Mouse (Mus musculus) intestine, embryonic 15.5 days (tissue): ENCODE measurements around the gene Ndufa7. TPM values are rescaled to one million over a fixed set of nuclear protein-coding genes. Genes with fewer than 3 reads are reported as not detected.

ENCODE experiments used
- ATAC-seq: fragments of 200-750 bp; cut with Nextera tagmentation; 2 replicates; pipeline ENCODE4 v1.8.0; 2017; ENCODE audit warnings: moderate TSS enrichment, moderate library complexity
- H3K27ac ChIP-seq: fragments of 300-500 bp; sonication (generic); 2 replicates; pipeline ENCODE4 v1.5.1; 2015; ENCODE audit warnings: mild to moderate bottlenecking, inconsistent platforms
- H3K27me3 ChIP-seq: fragments of 300-500 bp; sonication (generic); replicated peaks from 2 replicates; pipeline ENCODE4 v1.6.1; 2015; ENCODE audit warnings: inconsistent platforms
- H3K36me3 ChIP-seq: fragments of 300-500 bp; sonication (generic); 2 replicates; pipeline ENCODE4 v1.6.1; 2015; ENCODE audit warnings: inconsistent platforms
- H3K4me1 ChIP-seq: fragments of 300-500 bp; sonication (generic); replicated peaks from 2 replicates; pipeline ENCODE4 v1.6.1; 2015; ENCODE audit warnings: inconsistent platforms
- H3K4me2 ChIP-seq: fragments of 300-500 bp; sonication (generic); replicated peaks from 2 replicates; pipeline ENCODE4 v1.6.1; 2015; ENCODE audit warnings: mild to moderate bottlenecking, inconsistent platforms
- H3K4me3 ChIP-seq: fragments of 300-500 bp; sonication (generic); replicated peaks from 2 replicates; pipeline ENCODE4 v1.5.1; 2015; ENCODE audit warnings: inconsistent platforms
- H3K9ac ChIP-seq: fragments of 300-500 bp; sonication (generic); 2 replicates; pipeline ENCODE4 v1.6.1; 2015; ENCODE audit warnings: inconsistent platforms
- H3K9me3 ChIP-seq: fragments of 300-500 bp; sonication (generic); 2 replicates; pipeline ENCODE4 v1.6.1; 2016; ENCODE audit warnings: inconsistent platforms
- WGBS: fragments of 180-500 bp; shearing (Covaris S2); methylation state at CpG from one replicate; pipeline ENCODE4 v1.1.7; 2015; 5-methylcytosine and 5-hydroxymethylcytosine counted together
- polyA plus RNA-seq: library from polyadenylated mRNA; unstranded; fragments of >200 nt; fragmentation: Nextera tagmentation; extraction: Ambion mirVana; gene quantifications from 2 replicates; pipeline ENCODE4 v1.2.1, GENCODE M21; 2015

The Ndufa7 gene
- polyA plus RNA-seq, result 492 and 540 TPM in 2 replicates

DNA sequence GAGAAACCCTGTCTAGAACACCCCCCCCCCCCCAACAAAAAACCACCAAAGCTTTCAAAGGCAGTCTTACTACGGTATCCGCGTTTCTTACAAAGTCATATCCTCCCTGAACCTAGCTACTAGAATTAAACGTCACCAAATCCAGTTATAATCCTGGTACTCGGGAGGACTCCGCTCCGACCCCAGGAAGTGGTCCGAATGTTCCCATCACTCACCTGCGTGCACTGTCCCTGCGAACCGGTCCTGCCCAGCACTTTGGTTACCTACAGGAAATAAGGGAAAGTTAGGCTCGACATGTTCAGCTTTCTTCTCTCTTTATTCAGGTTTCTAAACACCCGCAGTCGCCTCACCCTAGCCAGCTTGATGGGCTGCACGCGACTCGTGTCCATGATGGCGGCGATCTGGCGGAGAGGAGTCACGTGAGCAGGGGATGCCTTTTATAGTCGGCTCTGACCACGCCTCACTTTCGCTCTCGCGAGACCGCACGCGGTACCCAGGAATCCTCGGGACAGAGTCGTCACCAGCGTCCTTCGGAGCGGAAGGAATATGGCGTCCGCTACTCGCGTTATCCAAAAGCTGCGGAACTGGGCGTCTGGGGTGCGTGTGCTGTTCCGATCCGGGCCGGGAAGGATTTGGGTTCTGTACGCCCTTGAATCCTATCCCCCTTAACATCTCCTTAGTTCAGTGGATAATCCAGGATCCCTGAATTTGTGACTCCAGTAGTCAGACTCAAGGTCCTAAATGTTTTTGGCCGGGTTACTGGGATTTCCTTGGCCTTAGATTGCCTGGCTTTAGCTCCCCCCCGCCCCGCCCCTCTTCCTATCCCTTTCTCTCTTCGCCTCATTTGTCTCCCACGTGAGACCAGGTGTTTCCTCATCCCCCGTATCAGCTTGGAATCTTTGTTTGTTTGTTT is at the start of gene Ndufa7, which contains the start of gene Rps28:
Ndufa7 (plus strand) TSS at position 489 of the 913 bp plus-strand sequence.
Rps28 (minus strand) TSS at position 479 of the 913 bp plus-strand sequence.
- Histone ChIP-seq H3K9me3 (no peaks in the 10 kb centered on the region), H3K4me1 (peaks cover 21% of the 10 kb centered on the region; the same call in 1 of the 2 replicates), H3K36me3 (peaks cover 26% of the 10 kb centered on the region), H3K4me2 (peak within 1 kb of the TSS; percentile 74), H3K4me3 (peak within 1 kb of the TSS; percentile 73), H3K27ac (peak within 1 kb of the TSS; percentile 79), H3K9ac (peak within 1 kb of the TSS; percentile 76), H3K27me3 (no peaks in the 10 kb centered on the region)
- ATAC-seq, result peak; percentile 94
- under 1% methylated on average over 51 of the region's 51 CpGs for WGBS

- peaks cover 16% of the 10 kb centered on the region; the same call in 1 of the 2 replicates for H3K36me3 ChIP-seq
- H3K27ac ChIP-seq, result no peak overlapping the region
- H3K9ac ChIP-seq, result no peak overlapping the region
- no peak for ATAC-seq
- H3K4me2 ChIP-seq, result no peak overlapping the region
- H3K9me3 ChIP-seq, result no peaks in the 10 kb centered on the region
- no peak overlapping the region for H3K4me3 ChIP-seq
- H3K4me1 ChIP-seq, result peaks cover 15% of the 10 kb centered on the region
- no peaks in the 10 kb centered on the region for H3K27me3 ChIP-seq
- WGBS, result 88% methylated on average over 8 of the region's 8 CpGs
These were observed 49.7 kb upstream of the Ndufa7 start for GRCm38 (mm10) chr17:33774573-33775155.

DNA sequence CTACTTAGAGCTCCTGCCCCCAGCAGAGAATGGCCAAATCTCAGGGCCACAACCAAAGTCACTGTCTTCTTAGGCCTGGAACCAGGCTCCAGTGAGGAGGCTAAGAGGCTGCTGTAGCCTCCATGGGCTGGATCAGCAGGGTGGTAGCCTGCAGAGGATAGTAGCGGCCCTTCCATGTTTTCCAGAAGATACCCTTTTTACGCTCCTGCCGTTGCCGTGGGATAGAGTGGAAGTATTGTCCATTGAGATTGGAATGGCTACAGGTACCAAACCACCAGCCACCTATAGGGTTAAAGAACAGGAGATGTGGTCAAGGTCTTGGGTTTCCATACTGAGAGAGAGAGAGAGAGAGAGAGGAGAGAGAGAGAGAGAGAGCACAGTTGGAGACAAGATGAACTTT is 49.1 kb upstream of the Ndufa7 start:
- Histone ChIP-seq H3K4me1 (peaks cover 20% of the 10 kb centered on the region), H3K27me3 (no peaks in the 10 kb centered on the region), H3K4me3 (no peak overlapping the region), H3K4me2 (no peak overlapping the region), H3K27ac (no peak overlapping the region), H3K9ac (no peak overlapping the region), H3K36me3 (peaks cover 16% of the 10 kb centered on the region; the same call in 1 of the 2 replicates), H3K9me3 (no peaks in the 10 kb centered on the region)
- 93% methylated on average over 4 of the region's 4 CpGs for whole genome bisulfite sequencing
- ATAC-seq, result no peak

GRCm38 (mm10) chr17:33779271-33779966 is 45.0 kb upstream of the Ndufa7 start:
- Histone ChIP-seq H3K27me3 (no peaks in the 10 kb centered on the region), H3K4me3 (peak overlapping the region; percentile 16), H3K9ac (peak overlapping the region; percentile 4; the same call in 1 of the 2 replicates), H3K9me3 (no peaks in the 10 kb centered on the region), H3K4me1 (peaks cover 49% of the 10 kb centered on the region), H3K36me3 (peaks cover 16% of the 10 kb centered on the region; the same call in 1 of the 2 replicates), H3K27ac (peak overlapping the region; percentile 38), H3K4me2 (peak overlapping the region; percentile 81)
- 30% methylated on average over 9 of the region's 9 CpGs for WGBS
- peak; percentile 63 for ATAC-seq

DNA sequence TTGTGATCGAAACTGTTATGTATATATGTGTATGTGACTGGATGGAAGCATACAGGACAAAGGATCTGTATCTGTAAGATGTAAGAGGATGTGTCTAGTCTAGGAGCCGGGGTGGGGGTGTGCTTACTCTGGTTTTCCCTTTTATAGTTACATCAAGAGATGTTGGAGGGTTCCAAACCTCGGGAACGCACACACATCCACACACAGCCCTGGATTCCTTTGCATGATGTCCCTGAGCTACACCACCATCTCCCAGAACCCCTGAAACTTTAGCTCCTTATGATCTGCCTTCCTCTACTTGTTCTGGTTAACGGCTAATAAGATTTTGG is 44.4 kb upstream of the Ndufa7 start:
- ATAC-seq, result no peak
- Histone ChIP-seq H3K4me1 (peaks cover 49% of the 10 kb centered on the region), H3K27me3 (no peaks in the 10 kb centered on the region), H3K4me3 (peak overlapping the region; percentile 41; the same call in 1 of the 2 replicates), H3K36me3 (peaks cover 13% of the 10 kb centered on the region; the same call in 1 of the 2 replicates), H3K9ac (no peak overlapping the region), H3K4me2 (peak overlapping the region; percentile 81), H3K27ac (peak overlapping the region; percentile 38), H3K9me3 (no peaks in the 10 kb centered on the region)
- WGBS, result 74% methylated on average over 5 of the region's 5 CpGs

DNA sequence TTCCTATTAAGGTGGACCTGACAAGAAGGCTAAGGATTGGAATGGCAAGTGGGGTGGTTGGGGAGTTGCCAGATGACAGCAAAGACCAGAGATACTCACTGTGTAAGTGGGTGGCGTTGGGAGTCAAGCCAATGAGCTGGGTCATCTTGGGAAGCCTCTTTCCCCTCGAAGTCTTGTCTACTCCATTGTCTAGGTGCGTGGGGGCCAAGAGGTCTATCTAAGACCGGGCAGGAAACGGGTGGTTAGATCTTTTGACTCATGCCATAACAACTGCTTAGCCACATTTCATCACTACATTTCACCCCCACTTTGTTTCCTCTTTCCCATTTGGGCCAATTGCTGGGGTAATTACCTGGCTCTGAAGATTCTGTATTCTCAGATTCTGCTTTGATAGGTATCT is 43.9 kb upstream of the Ndufa7 start:
- ATAC-seq, result no peak
- H3K9ac ChIP-seq, result peak overlapping the region; percentile 52; the same call in 1 of the 2 replicates

DNA sequence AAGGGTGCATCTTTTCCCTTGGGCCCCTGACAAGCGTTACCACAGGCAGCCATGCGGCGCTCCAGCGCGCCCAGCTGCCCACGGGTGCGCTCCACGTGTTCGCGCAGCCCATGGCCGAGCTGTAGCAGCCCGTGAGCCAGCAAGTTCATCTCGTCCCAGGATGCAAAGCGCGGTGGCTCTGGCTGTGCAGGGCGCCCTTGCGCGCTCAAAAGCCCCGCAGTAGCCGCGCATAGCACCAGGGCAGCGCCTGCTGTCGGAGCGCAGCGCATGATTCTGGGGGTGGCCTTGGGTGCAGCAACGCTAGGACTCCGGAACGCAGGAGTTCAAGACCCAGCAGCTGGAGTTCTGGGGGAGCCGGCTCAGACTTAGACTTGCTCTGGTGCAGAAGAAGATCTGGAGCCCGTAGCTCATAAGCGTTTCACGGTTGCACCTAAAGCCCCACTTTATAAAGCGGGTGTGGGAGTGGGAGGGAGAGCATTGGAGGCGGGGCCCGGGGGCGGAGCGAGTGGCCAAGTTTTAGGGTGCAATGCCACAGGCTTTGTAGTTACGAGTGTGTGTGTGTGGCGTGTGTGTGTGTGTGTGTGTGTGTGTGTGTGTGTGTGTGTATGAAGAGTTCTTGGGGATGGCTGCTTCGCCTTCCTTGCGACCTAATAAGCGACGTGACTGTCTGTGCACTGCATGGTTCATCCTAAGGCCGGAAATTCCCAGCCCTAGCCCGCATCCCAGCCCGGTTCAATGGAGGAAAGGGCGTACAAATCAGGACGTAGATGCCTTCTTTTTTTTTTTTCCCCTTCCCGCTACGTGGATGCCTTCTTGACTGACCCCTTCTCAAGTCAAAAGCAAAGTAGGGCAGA is 43.0 kb upstream of the Ndufa7 start, which contains the start of gene Angptl4:
Angptl4 (minus strand) TSS at position 707 of the 854 bp plus-strand sequence.
- peak within 1 kb of the TSS; percentile 52 for H3K9ac ChIP-seq
- 2% methylated on average over 50 of the region's 50 CpGs for WGBS
- H3K27me3 ChIP-seq, result no peaks in the 10 kb centered on the region
- H3K4me1 ChIP-seq, result peaks cover 49% of the 10 kb centered on the region
- peak within 1 kb of the TSS; percentile 73 for H3K27ac ChIP-seq
- H3K9me3 ChIP-seq, result no peaks in the 10 kb centered on the region
- H3K4me2 ChIP-seq, result peak within 1 kb of the TSS; percentile 81
- 0 out of 2 replicates have a peak, but pooled peaks cover 10% of the 10 kb centered on the region for H3K36me3 ChIP-seq
- ATAC-seq, result peak; percentile 90
- H3K4me3 ChIP-seq, result peak within 1 kb of the TSS; percentile 41

More for the DNA sequence above, 43.9 kb upstream of the Ndufa7 start:
- H3K27me3 ChIP-seq, result no peaks in the 10 kb centered on the region
- peaks cover 49% of the 10 kb centered on the region for H3K4me1 ChIP-seq
- H3K36me3 ChIP-seq, result 0 out of 2 replicates have a peak, but pooled peaks cover 10% of the 10 kb centered on the region
- H3K4me3 ChIP-seq, result peak overlapping the region; percentile 41
- H3K27ac ChIP-seq, result peak overlapping the region; percentile 73
- H3K9me3 ChIP-seq, result no peaks in the 10 kb centered on the region
- H3K4me2 ChIP-seq, result peak overlapping the region; percentile 81
- 89% methylated on average over 5 of the region's 5 CpGs for WGBS

- 44% methylated on average over 4 of the region's 4 CpGs for WGBS
- Histone ChIP-seq H3K27me3 (no peaks in the 10 kb centered on the region), H3K4me1 (peaks cover 49% of the 10 kb centered on the region), H3K4me3 (peak overlapping the region; percentile 41), H3K36me3 (0 out of 2 replicates have a peak, but pooled peaks cover 8% of the 10 kb centered on the region), H3K9me3 (no peaks in the 10 kb centered on the region), H3K27ac (peak overlapping the region; percentile 73), H3K4me2 (peak overlapping the region; percentile 81), H3K9ac (peak overlapping the region; percentile 52; the same call in 1 of the 2 replicates)
- ATAC-seq, result no peak
These were observed 42.3 kb upstream of the Ndufa7 start for GRCm38 (mm10) chr17:33782067-33782466.

GRCm38 (mm10) chr17:33783408-33783807 is 41.0 kb upstream of the Ndufa7 start:
- Histone ChIP-seq H3K4me1 (peaks cover 46% of the 10 kb centered on the region), H3K36me3 (no peaks in the 10 kb centered on the region), H3K9me3 (no peaks in the 10 kb centered on the region), H3K27ac (0 out of 2 replicates have a peak overlapping the region, but pooled peaks have one; percentile 28), H3K4me2 (no peak overlapping the region), H3K4me3 (no peak overlapping the region), H3K27me3 (no peaks in the 10 kb centered on the region), H3K9ac (no peak overlapping the region; the same call in 1 of the 2 replicates)
- ATAC-seq, result no peak

DNA sequence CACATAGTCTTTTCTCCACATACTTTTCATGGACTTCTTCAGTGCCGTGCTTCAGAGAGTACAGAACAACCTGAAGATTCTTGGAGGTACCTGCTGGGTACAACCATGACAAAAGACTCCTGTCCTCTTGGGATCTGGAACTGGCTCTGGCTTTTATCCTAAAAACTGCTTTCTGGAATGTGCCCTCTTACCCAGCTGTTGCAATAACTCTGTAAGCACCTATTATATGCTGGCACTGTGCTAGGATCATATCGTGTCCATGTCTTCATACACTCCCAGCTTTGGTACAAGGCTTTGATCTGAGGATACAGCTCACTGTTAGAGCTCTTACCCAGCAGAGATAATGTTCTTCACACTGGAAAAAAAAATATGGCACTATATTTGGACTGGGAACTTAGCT is 39.4 kb upstream of the Ndufa7 start:
- no peak overlapping the region for H3K27ac ChIP-seq
- 90% methylated on average over 2 of the region's 2 CpGs for WGBS
- H3K9me3 ChIP-seq, result no peaks in the 10 kb centered on the region
- no peaks in the 10 kb centered on the region for H3K27me3 ChIP-seq
- no peaks in the 10 kb centered on the region for H3K36me3 ChIP-seq
- ATAC-seq, result no peak
- no peak overlapping the region for H3K9ac ChIP-seq
- no peak overlapping the region for H3K4me2 ChIP-seq
- H3K4me1 ChIP-seq, result peaks cover 32% of the 10 kb centered on the region
- H3K4me3 ChIP-seq, result no peak overlapping the region

DNA sequence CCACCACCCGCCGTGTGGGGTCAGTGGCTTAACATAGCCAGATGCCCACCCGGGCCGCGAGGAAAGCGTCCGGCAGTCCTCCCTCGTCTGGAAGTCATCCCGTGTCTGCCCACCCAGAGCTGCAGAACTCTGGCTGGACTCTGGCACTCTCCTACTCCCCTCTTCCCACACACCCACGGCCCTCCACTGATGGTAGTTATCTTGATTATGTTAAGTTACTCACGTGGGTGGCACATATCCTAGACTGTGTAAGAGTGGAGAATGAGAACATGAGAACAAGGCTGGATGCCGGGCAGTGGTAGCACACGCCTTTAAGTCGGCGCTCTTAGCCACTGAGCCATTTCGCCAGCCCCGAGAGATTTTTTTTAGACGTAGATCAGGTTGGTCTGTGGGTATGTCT is 38.0 kb upstream of the Ndufa7 start:
- ATAC-seq, result no peak
- H3K4me1 ChIP-seq, result peaks cover 17% of the 10 kb centered on the region
- H3K4me2 ChIP-seq, result no peak overlapping the region
- H3K9ac ChIP-seq, result no peak overlapping the region
- no peak overlapping the region for H3K27ac ChIP-seq
- H3K36me3 ChIP-seq, result no peaks in the 10 kb centered on the region
- H3K27me3 ChIP-seq, result no peaks in the 10 kb centered on the region
- H3K9me3 ChIP-seq, result no peaks in the 10 kb centered on the region
- H3K4me3 ChIP-seq, result no peak overlapping the region
- 80% methylated on average over 18 of the region's 18 CpGs for WGBS
